9 mouse cellular contexts compared by ENCODE assay signal in genomic region chr17:27317576-27318277, GRCm38 (mm10).
DNase-seq lines count a peak whose midpoint lies in the region; ATAC-seq lines count a peak whose summit lies in the region.
"Had no signal": no experiment of that assay in that cellular context is flagged by ENCODE, and none has a peak within 500 bp of the region (broad histone marks: within the 10 kb centered on the region; RNA-seq: fewer than 3 reads in every experiment).

No protein-coding gene starts in this region.

- no peak overlapping the region for H3K4me2 ChIP-seq in embryonic facial prominence, embryonic 13.5 days
- peak overlapping the region; percentile 27 for H3K4me2 ChIP-seq in heart, embryonic 14.5 days (ENCODE audit: low read length)
- peak overlapping the region; percentile 12; the same call in 1 of the 2 replicates for H3K4me2 ChIP-seq in kidney, embryonic 16.5 days (replicated peaks; ENCODE audit: low read depth, low read length)
- H3K4me2 ChIP-seq in stomach, embryonic 15.5 days, result no peak overlapping the region
- H3K4me2 ChIP-seq: limb, embryonic 15.5 days had no signal

- no peaks in the 10 kb centered on the region for H3K9me3 ChIP-seq in embryonic facial prominence, embryonic 13.5 days
- H3K9me3 ChIP-seq in embryonic facial prominence, embryonic 10.5 days, result no peaks in the 10 kb centered on the region
- no peaks in the 10 kb centered on the region for H3K9me3 ChIP-seq in heart, embryonic 14.5 days (ENCODE audit: control insufficient read depth, low read length)
- no peaks in the 10 kb centered on the region for H3K9me3 ChIP-seq in kidney, embryonic 16.5 days (ENCODE audit: low read length)
- H3K9me3 ChIP-seq in stomach, embryonic 15.5 days, result no peaks in the 10 kb centered on the region
- H3K9me3 ChIP-seq: limb, embryonic 15.5 days had no signal

- no peak overlapping the region for H3K4me3 ChIP-seq in embryonic facial prominence, embryonic 13.5 days
- H3K4me3 ChIP-seq in embryonic facial prominence, embryonic 10.5 days, result no peak overlapping the region
- no peak overlapping the region for H3K4me3 ChIP-seq in heart, embryonic 14.5 days (ENCODE audit: control insufficient read depth in 1 of 2, insufficient read depth in 1 of 2, low read depth in 1 of 2, low read length in 2 of 2)
- H3K4me3 ChIP-seq in kidney, embryonic 16.5 days (ENCODE audit: low read length), result no peak overlapping the region
- no peak overlapping the region for H3K4me3 ChIP-seq in stomach, embryonic 15.5 days (replicated peaks)
- H3K4me3 ChIP-seq: limb, embryonic 15.5 days had no signal

- H3K27ac ChIP-seq in embryonic facial prominence, embryonic 13.5 days, result peak overlapping the region; percentile 11; the same call in 1 of the 2 replicates
- no peak overlapping the region for H3K27ac ChIP-seq in embryonic facial prominence, embryonic 10.5 days (replicated peaks)
- peak overlapping the region in 1 of 2 experiments; percentile 16; a peak in 1 of 4 replicates for H3K27ac ChIP-seq in heart, embryonic 14.5 days (replicated peaks in 1 of 2; ENCODE audit: control insufficient read depth in 1 of 2, insufficient read depth in 1 of 2, low read depth in 2 of 2, low read length in 2 of 2)
- H3K27ac ChIP-seq in kidney, embryonic 16.5 days (ENCODE audit: low read length), result peak overlapping the region; percentile 63; the same call in 1 of the 2 replicates
- H3K27ac ChIP-seq in stomach, embryonic 15.5 days, result no peak overlapping the region
- H3K27ac ChIP-seq: limb, embryonic 15.5 days had no signal

- no peaks in the 10 kb centered on the region for H3K36me3 ChIP-seq in embryonic facial prominence, embryonic 13.5 days
- H3K36me3 ChIP-seq in embryonic facial prominence, embryonic 10.5 days (replicated peaks), result no peaks in the 10 kb centered on the region
- no peaks in the 10 kb centered on the region for H3K36me3 ChIP-seq in heart, embryonic 14.5 days (ENCODE audit: control insufficient read depth, insufficient read depth, low read length)
- no peaks in the 10 kb centered on the region for H3K36me3 ChIP-seq in kidney, embryonic 16.5 days (ENCODE audit: insufficient read depth, low read length)
- H3K36me3 ChIP-seq in stomach, embryonic 15.5 days, result no peaks in the 10 kb centered on the region
- H3K36me3 ChIP-seq: limb, embryonic 15.5 days had no signal

- ATAC-seq in embryonic facial prominence, embryonic 13.5 days (ENCODE audit: insufficient number of reproducible peaks, insufficient read depth, low FRiP score, low TSS enrichment, low read depth), result no peak
- ATAC-seq in heart, embryonic 14.5 days (ENCODE audit: insufficient number of reproducible peaks, insufficient read depth, low FRiP score, low read depth), result no peak
- ATAC-seq in kidney, embryonic 16.5 days (ENCODE audit: low FRiP score, low TSS enrichment), result peak; percentile 78; the same call in 1 of the 2 replicates
- ATAC-seq in stomach, embryonic 15.5 days (ENCODE audit: insufficient read depth, low FRiP score, low read depth), result peak; percentile 52

- no peaks in the 10 kb centered on the region for H3K27me3 ChIP-seq in embryonic facial prominence, embryonic 13.5 days
- H3K27me3 ChIP-seq in embryonic facial prominence, embryonic 10.5 days (replicated peaks; ENCODE audit: low read depth, poor library complexity, severe bottlenecking), result peaks cover 15% of the 10 kb centered on the region
- 0 out of 2 replicates have a peak, but pooled peaks cover 4% of the 10 kb centered on the region for H3K27me3 ChIP-seq in heart, embryonic 14.5 days (ENCODE audit: control insufficient read depth, insufficient read depth, low read length)
- H3K27me3 ChIP-seq in kidney, embryonic 16.5 days (ENCODE audit: insufficient read depth, low read length), result no peaks in the 10 kb centered on the region
- H3K27me3 ChIP-seq in stomach, embryonic 15.5 days (replicated peaks), result no peaks in the 10 kb centered on the region
- H3K27me3 ChIP-seq: limb, embryonic 15.5 days had no signal

- DNase-seq in embryonic facial prominence, embryonic 10.5 days (ENCODE audit: low spot score), result no peak
- peak; percentile 93 for DNase-seq in adrenal gland, postnatal 14 days
- peak; percentile 90 for DNase-seq in lung, postnatal 10 days
- no peak for DNase-seq in B cell, adult 2 months

- WGBS in embryonic facial prominence, embryonic 13.5 days, result 63% methylated on average over 14 of the region's 14 CpGs
- WGBS in embryonic facial prominence, embryonic 10.5 days, result 70% methylated on average over 14 of the region's 14 CpGs
- WGBS in heart, embryonic 14.5 days, result 37% methylated on average over 14 of the region's 14 CpGs
- WGBS in kidney, embryonic 16.5 days, result 34% methylated on average over 14 of the region's 14 CpGs
- 47% methylated on average over 14 of the region's 14 CpGs for WGBS in stomach, embryonic 15.5 days

- H3K9ac ChIP-seq in embryonic facial prominence, embryonic 13.5 days, result no peak overlapping the region
- no peak overlapping the region for H3K9ac ChIP-seq in heart, embryonic 14.5 days (ENCODE audit: low read length)
- no peak overlapping the region for H3K9ac ChIP-seq in kidney, embryonic 16.5 days (replicated peaks; ENCODE audit: low read length)
- H3K9ac ChIP-seq in stomach, embryonic 15.5 days, result no peak overlapping the region
- H3K9ac ChIP-seq: limb, embryonic 15.5 days had no signal

- H3K4me1 ChIP-seq in embryonic facial prominence, embryonic 13.5 days, result peaks cover 16% of the 10 kb centered on the region
- peaks cover 33% of the 10 kb centered on the region for H3K4me1 ChIP-seq in embryonic facial prominence, embryonic 10.5 days
- peaks cover 15 to 17% of the 10 kb centered on the region in 2 experiments for H3K4me1 ChIP-seq in heart, embryonic 14.5 days (ENCODE audit: control insufficient read depth in 2 of 2, insufficient read depth in 2 of 2, low read length in 2 of 2)
- H3K4me1 ChIP-seq in kidney, embryonic 16.5 days (ENCODE audit: insufficient read depth, low read length), result peaks cover 32% of the 10 kb centered on the region
- peaks cover 16% of the 10 kb centered on the region for H3K4me1 ChIP-seq in stomach, embryonic 15.5 days

Comparison
In these comparisons a context has a peak if more than half of its experiments do, and no peak if none do; other contexts are left out.
1. H3K27ac ChIP-seq: peak in embryonic facial prominence, embryonic 13.5 days (single experiment) and kidney, embryonic 16.5 days (single experiment); none in embryonic facial prominence, embryonic 10.5 days (single experiment) and stomach, embryonic 15.5 days (single experiment).
2. ATAC-seq: peak in kidney, embryonic 16.5 days (single experiment) and stomach, embryonic 15.5 days (single experiment); none in embryonic facial prominence, embryonic 13.5 days (single experiment) and heart, embryonic 14.5 days (single experiment).
3. H3K4me2 ChIP-seq: peak in heart, embryonic 14.5 days (single experiment) and kidney, embryonic 16.5 days (single experiment); none in embryonic facial prominence, embryonic 13.5 days (single experiment) and stomach, embryonic 15.5 days (single experiment).
4. DNase-seq: peak in adrenal gland, postnatal 14 days (single experiment) and lung, postnatal 10 days (single experiment); none in embryonic facial prominence, embryonic 10.5 days (single experiment) and B cell, adult 2 months (0 of 2).